Comparison of ENCODE assay signal across 20 mouse cellular contexts in genomic region chr1:166812920-166813439, GRCm38 (mm10).
A peak's percentile ranks its signal among the peaks of the same experiment; 100 is the strongest.
DNase-seq lines count a peak whose midpoint lies in the region; ATAC-seq and TF ChIP-seq lines count a peak whose summit lies in the region.
"Had no signal": no experiment of that assay in that cellular context is flagged by ENCODE, and none has a peak within 500 bp of the region (broad histone marks: within the 10 kb centered on the region; RNA-seq: fewer than 3 reads in every experiment).

No protein-coding gene starts in this region.

- no peak overlapping the region for H3ac ChIP-seq in C2C12 (ENCODE audit: control insufficient read depth, insufficient read length, low read depth)

- H3K4me3 ChIP-seq in C2C12 (ENCODE audit: insufficient read depth, poor library complexity, severe bottlenecking) = no peak overlapping the region
- no peak overlapping the region for H3K4me3 ChIP-seq in liver, embryonic 16.5 days (ENCODE audit: low read depth, low read length)
- H3K4me3 ChIP-seq: embryonic facial prominence, embryonic 12.5 days; limb, embryonic 15.5 days had no signal

- no peaks in the 10 kb centered on the region for H3K79me2 ChIP-seq in C2C12 (ENCODE audit: control insufficient read depth, insufficient read depth)

- peak overlapping the region; percentile 80 for H3K27ac ChIP-seq in liver, embryonic 16.5 days (ENCODE audit: low read length)
- H3K27ac ChIP-seq: embryonic facial prominence, embryonic 12.5 days; limb, embryonic 15.5 days had no signal

- no peak for TF ChIP-seq CTCF in C2C12 (IDR thresholded peaks at IDR 0.05; ENCODE audit: control insufficient read depth, insufficient read depth, insufficient read length)

- WGBS in liver, embryonic 16.5 days (ENCODE audit: insufficient replicate concordance) = 55% methylated on average over 7 of the region's 7 CpGs

- no peak overlapping the region for H3K9ac ChIP-seq in liver, embryonic 16.5 days (ENCODE audit: low read depth, low read length)
- H3K9ac ChIP-seq: embryonic facial prominence, embryonic 12.5 days; forebrain, postnatal 0 days; limb, embryonic 15.5 days had no signal

- 0 out of 2 replicates have a peak, but pooled peaks have one; percentile 17 for ATAC-seq in common myeloid progenitor, adult 5-6 weeks (replicated peaks; ENCODE audit: low read depth, poor library complexity, severe bottlenecking)
- ATAC-seq in liver, embryonic 16.5 days (ENCODE audit: low read depth) = peak; percentile 17; the same call in 1 of the 2 replicates
- ATAC-seq: activated CD4-positive, CD25-positive, alpha-beta regulatory T cell, adult 4 months; forebrain, postnatal 0 days; inflammation-experienced regulatory T-cells, adult 6 months; Patski had no signal

- no peaks in the 10 kb centered on the region for H3K79me3 ChIP-seq in C2C12 (ENCODE audit: low read depth)

- no peaks in the 10 kb centered on the region for H3K36me3 ChIP-seq in C2C12 (ENCODE audit: control insufficient read depth, insufficient read depth)
- no peaks in the 10 kb centered on the region for H3K36me3 ChIP-seq in liver, embryonic 16.5 days (ENCODE audit: control insufficient read depth, insufficient read depth)
- H3K36me3 ChIP-seq: embryonic facial prominence, embryonic 12.5 days; limb, embryonic 15.5 days had no signal

- peaks cover 24% of the 10 kb centered on the region for H3K4me1 ChIP-seq in liver, embryonic 16.5 days (ENCODE audit: control insufficient read depth, low read depth, low read length)
- H3K4me1 ChIP-seq: embryonic facial prominence, embryonic 12.5 days; limb, embryonic 15.5 days had no signal

- no peak overlapping the region for H3K4me2 ChIP-seq in liver, embryonic 16.5 days (ENCODE audit: low read depth, low read length)
- H3K4me2 ChIP-seq: embryonic facial prominence, embryonic 12.5 days; limb, embryonic 15.5 days; midbrain, embryonic 11.5 days had no signal

- H3K27me3 ChIP-seq in C2C12 (ENCODE audit: control insufficient read depth, insufficient read depth, insufficient read length) = no peaks in the 10 kb centered on the region
- H3K27me3 ChIP-seq in liver, embryonic 16.5 days (ENCODE audit: control insufficient read depth, insufficient read depth, low read depth, low read length) = no peaks in the 10 kb centered on the region
- H3K27me3 ChIP-seq: embryonic facial prominence, embryonic 12.5 days; limb, embryonic 15.5 days; Patski had no signal

- DNase-seq in 3T3-L1 (ENCODE audit: low read depth, low spot score) = peak; percentile 23
- DNase-seq in spleen, adult 18-20 months = no peak
- no peak for DNase-seq in layer of hippocampus, adult 8-10 months (ENCODE audit: low spot score in 2 of 2)
- no peak for DNase-seq in ovary, postnatal 14 days (ENCODE audit: low spot score)
- DNase-seq: cerebellum, adult 18-20 months; cerebellum, postnatal 36 days; forebrain, postnatal 0 days; gastrocnemius, postnatal 10 days; kidney, adult 8-10 months; kidney, postnatal 4 days; lung, postnatal 10 days had no signal

- H3K9me3 ChIP-seq in liver, embryonic 16.5 days (replicated peaks; ENCODE audit: control insufficient read depth, low read length) = no peaks in the 10 kb centered on the region
- H3K9me3 ChIP-seq: embryonic facial prominence, embryonic 12.5 days; limb, embryonic 15.5 days had no signal

TF ChIP-seq in C2C12, 6 proteins besides CTCF, POLR2A, EP300 and RAD21:
- TF ChIP-seq USF1 (IDR thresholded peaks at IDR 0.05; ENCODE audit: low read depth) = no peak
- no peak for TF ChIP-seq CEBPB (IDR thresholded peaks at IDR 0.05; ENCODE audit: low read depth)
- no peak for TF ChIP-seq MYOG (IDR thresholded peaks at IDR 0.05; ENCODE audit: control insufficient read depth, extremely low read depth, insufficient read length)
- no peak for TF ChIP-seq FOSL1 (IDR thresholded peaks at IDR 0.05; ENCODE audit: insufficient read depth, low read length, poor library complexity, severe bottlenecking)
- TF ChIP-seq MYOD1 (IDR thresholded peaks at IDR 0.05; ENCODE audit: control insufficient read depth, insufficient read length, low read depth) = peak; percentile 58
